Mouse (Mus musculus): ENCODE data around the gene Mrgprb1.
"Not testable (repeated sequence)": the region's sequence is repeated elsewhere in the genome, so short reads cannot be mapped to it uniquely, and the experiment has no call there.

The Mrgprb1 gene

GRCm38 (mm10) chr7:48456242-48456641 is at the start of gene Mrgprb1:
Gene Mrgprb1 (minus strand): TSS chr7:48456342.
- DNase-seq (ENCODE audit: low read depth in 1 of 2, low spot score in 2 of 2) = no peak

- DNase-seq (ENCODE audit: low read depth in 1 of 2, low spot score in 2 of 2) = no peak
Measured at GRCm38 (mm10) chr7:48499221-48499620, 43.1 kb upstream of the Mrgprb1 start, which contains the start of gene Mrgprx2. Gene Mrgprx2 (minus strand): TSS chr7:48499321.

- DNase-seq (ENCODE audit: low read depth in 1 of 2, low spot score in 2 of 2) = no peak
Measured at GRCm38 (mm10) chr7:48436581-48436980, 19.6 kb downstream of the Mrgprb1 start.

GRCm38 (mm10) chr7:48435936-48436335 is 20.2 kb downstream of the Mrgprb1 start:
- DNase-seq (ENCODE audit: low read depth in 1 of 2, low spot score in 2 of 2) = not testable (repeated sequence)

Data from monocyte, adult 2 months (primary cell).